Mouse (Mus musculus) brain, embryonic 18.5 days (tissue): ENCODE measurements around the gene Prmt8.

Experiments used
- DNase-seq: peaks from one replicate; pipeline ENCODE4 v3.0.0-alpha.2; 2012; ENCODE audit warnings: low read depth, low spot score

Gene Prmt8

DNA sequence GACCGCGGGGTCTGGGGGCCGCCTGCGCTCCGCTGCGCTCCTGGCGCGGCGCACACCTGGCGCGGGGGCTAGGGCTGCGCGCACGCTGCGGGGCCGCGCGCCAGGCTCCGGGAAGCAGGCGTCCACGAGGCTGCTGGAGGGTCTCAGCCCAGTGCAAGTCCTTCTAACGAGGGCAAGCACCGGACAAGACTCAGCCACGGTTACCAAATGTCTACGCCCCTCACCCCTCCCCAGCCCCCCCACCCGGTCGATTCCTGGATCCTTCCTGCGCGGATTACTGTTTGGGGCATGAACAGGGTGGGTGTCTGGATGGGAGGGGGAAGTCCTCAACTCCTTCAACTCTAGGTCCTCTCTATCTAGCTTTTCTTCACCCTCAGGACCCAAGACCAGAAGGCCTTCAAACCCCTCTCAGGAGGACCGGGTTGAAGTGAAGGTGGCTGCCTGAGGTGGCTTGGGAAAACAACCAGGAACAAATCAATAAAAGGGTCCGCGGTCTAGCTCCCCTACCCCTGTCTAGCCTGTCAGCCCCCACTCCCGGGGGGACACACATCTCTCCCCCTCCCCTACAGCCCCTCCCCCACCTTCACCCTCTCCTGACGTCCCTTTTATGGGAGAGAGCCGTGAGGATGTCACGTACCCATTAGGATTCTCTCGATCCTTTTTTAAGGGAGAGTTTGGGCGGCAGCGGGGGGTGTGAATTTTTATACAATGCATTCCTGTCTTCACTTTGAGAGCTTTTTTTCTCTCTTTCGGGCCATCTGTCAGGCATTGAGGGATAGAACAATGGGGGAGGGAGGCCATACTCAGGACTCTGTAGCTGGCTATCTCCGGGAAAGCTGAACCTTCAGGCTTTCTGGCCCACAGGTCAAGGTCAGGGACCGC lies at the start of gene Prmt8:
TSS of gene Prmt8 (minus strand) at position 198 of the 882 bp plus-strand sequence.
- DNase-seq: no peak

DNA sequence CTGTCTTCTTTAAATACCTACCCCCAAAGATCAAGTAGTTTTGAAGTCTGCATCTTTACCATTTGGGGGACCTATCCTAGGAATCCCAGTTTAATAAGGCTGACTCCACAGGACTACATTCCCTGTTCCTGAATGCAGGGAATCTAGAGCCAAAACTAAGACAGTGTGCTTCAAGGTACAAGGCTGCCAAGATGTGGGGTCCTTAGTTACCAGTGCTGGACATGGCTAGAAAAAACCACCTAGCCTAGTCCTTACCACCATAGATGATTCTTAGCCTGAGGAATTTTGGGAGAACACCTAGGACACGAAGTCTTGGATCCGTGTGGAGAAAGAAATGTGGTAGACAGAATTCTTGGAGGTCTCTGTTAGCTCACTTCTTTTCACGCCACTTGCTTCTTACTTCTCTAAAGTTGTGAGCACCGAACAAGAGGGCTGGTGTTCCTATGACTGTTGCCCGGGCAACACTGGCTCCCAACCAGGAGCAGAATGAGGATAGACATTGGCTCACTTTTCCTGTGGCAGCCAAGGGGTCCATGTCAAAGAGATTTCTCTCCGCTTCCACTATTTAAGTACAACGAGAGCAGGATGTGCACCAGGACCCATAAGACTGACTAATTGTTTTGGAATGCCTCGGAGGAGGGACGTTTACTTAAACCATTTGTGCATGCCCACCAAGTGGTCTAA lies 33.9 kb upstream of the Prmt8 start:
- DNase-seq: peak; percentile 42

DNA sequence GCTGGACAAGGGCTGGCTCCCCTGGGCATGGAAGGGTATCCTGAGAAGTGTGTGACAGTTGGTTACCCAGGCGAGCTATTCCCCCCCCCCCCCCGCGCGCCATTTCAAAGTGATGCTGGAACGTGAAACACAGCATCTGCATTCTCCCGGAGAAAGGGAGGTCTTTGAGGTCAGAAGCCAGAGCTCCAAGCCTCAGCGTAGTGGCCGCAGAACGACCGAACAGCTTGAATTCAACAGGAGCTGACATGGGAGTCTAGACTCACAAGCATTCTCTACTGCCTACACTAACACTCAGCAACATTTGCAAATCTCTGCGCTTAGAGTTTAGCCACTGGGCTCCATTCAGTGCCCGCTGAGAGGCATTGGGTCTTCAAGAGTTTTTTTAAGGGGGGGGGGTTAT lies 32.9 kb upstream of the Prmt8 start:
- DNase-seq: no peak

DNA sequence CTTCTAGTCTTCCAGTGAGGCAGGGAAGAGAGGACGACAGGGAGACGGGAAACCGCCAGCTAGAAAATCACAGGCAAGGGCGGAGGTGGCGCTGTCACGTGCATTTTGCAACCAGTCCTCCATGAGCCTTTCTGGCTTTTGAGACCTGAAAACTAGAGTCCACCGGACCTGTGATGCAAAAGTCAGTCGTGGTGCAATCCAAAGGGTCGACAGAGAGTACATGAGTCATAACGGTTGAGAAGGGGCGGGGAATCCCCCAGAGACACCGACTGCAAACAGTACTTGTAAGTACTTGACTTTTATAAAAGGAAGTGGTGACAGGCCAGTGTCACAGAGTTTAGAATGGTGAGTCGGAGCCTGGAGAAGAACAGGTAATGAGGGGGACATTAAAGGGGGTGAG lies 20.8 kb upstream of the Prmt8 start:
- DNase-seq: no peak

DNA sequence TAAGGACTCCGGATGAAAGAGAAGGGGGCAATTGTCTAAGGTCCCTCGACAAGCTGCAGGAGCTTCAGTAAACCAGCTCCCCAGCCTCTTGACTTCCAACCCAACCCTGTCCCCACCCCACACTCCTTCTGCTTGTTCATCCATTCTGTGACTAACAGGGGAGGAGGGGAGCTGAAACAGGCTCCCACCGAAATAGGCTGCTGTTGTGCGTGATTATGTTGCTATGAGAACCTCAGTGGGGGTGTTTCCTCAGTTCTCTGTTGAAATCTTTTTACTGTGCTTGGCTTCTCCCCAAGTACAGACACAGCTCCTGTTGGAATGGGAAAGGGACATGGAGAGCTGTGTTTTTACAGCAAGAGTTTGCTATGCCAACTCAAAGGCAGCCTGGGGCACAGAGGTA lies 1.5 kb upstream of the Prmt8 start:
- DNase-seq: no peak

DNA sequence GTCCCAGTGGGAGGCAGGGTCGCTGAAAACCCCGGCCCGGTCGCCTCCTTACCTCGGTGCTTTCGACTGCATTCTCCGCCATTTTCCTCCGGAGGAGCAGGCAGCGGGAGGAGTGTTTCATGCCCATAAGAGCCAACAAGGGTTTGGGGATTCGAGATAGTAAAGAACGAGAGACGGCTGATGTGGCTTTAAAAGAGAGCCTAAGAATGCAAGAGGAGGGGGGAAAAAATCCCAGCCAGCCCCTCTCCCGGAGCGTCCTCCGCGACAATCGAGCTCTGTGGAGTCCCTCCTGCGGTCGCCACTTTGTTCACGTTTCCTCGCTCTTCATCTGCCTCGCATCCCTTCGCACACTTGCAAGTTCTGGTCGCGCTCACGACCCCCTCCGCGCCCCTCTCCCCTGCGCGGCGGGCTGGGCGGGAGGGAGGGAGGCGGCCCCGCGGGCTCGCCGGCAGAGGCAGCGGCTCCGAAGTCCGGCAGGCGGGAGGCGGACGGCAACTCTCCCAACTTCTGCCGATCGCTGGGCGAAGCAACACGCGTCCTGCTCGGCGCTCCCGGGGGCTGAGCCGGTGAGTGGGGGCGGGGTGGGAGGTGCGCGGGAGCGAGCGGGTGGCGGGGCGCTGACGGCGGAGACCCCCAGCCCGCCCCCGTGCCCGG lies 524 bp downstream of the Prmt8 start:
- DNase-seq: no peak

DNA sequence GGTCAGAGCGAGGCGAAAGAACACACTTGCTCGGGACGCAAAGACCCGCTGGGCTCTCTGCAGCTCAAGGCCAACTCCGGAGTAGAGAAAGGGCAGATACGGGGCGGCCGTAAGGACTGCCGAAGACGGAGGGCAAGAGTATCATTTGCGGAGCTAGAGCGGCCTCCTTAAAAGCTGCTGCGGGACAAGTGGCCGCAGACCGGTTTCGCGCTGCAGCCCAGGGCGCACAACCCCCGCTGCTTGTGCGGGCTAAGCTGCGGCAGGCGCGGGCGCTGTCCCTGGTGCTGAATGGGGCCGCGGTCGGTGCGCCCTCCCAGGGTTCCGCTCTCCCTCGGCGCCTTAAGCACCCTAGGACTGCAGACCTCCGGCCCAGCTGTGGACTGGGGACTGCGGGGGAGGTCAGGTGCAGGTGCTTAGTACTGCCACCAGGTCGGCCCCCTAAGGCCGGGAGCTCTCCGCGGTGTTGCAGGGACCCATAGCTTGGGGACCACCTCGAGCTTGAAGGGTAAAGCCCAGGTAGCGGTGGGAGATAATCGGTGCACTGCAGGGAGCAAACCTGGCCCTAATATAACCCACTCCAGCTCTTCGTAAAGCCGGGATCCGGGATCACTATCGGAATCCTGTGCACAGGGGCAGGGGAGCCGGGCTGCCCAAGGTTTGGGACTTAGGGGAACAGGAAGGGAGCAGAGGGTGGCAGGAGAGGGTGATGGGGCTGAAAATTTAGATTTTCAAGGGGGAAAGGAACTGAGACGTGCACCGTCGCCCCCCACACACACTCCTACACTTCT lies 1.4 kb downstream of the Prmt8 start:
- no peak for DNase-seq

DNA sequence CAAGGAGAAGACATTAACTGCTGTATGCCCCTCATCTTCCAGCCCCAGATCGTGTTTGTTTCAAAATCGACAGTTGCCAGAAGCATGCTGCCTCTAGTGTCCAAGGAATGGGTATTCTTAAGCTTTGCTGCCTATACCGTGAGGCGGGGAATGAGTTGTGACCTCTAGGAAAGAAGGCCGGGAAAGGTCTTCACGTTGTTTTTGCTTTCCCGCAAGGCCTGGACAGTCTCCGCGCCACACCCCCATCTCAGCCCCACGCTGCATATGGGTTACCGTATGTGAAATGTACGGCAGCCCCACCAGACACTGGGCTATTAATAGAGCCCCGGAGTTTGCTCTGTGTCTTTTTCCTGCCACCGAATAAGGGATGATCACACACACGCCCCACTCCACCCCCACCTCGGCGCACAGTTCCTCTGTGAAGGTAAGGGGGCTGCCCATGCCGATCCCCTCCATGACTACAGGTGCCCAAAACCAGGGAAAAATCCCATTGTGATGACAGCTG lies 2.0 kb downstream of the Prmt8 start:
- no peak for DNase-seq

DNA sequence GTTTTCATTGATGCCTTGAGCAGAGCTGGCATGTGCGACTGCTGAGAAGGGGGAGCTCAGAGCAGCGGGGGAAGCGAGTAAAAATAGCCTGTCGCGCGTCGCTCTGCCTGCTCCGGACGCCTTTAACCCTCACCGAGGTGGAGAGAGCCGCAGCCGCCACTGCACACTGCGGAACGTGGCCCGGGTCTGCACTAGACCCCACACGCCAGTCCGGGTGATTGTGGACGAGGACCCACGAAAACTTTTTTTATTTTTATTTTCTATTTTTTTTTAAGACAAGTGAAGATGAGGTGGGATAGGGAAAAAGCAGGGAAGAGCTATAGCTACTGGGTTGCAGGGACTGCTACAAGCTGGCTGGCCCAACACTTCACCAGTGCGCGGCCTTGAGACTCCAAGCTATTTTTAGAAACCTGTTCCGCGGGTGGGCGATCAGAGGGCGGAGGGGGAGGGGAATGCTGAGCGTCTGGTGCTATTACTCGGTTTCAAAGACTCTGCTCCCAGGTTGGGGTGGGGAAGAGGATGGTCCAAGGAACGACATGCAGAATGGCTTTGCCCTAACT lies 2.6 kb downstream of the Prmt8 start:
- DNase-seq: no peak

DNA sequence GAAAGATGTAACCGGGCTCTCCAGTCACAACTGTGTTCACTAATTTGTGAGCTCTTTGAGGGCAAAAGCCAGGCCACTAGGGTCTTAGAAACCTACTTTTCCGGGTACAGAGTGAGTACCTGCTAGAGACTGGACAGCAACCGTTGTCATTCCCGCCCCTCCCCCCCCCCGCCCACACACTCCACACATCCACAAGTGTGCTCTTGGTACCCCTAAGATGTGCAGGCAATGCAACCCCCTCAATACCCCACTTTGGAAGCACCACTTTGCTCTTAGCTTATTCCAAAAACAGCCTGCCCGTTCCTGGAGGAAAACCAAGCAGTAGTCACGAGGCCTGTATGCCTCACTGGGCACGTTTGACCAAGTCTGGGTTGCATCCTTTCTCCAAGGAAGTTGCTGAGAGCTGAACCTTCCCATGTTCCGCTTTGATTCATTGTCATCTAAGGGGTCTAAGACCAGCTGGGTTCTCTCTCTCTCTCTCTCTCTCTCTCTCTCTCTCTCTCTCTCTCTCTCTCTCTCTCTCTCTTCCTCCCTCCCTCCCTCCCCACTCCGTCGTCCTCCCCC lies 3.1 kb downstream of the Prmt8 start:
- DNase-seq: no peak

DNA sequence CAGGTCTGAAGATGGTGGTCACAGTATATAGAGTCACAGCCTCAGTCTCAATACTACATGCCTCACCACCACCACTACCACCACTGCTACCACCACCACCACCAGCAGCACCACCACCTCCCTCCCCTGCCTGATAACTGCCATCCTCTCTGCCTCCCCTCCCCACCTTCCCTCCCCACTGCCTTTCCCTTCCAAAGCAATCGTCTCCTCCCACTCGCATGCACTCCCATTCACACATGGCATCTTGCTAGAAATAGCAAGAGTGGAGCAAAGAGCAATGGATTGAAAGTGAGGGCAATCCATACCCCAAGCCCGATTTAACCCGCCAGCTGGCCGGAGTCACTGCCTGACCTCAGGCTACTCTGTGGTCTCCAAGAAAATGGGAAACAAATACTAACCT lies 3.7 kb downstream of the Prmt8 start:
- no peak for DNase-seq

DNA sequence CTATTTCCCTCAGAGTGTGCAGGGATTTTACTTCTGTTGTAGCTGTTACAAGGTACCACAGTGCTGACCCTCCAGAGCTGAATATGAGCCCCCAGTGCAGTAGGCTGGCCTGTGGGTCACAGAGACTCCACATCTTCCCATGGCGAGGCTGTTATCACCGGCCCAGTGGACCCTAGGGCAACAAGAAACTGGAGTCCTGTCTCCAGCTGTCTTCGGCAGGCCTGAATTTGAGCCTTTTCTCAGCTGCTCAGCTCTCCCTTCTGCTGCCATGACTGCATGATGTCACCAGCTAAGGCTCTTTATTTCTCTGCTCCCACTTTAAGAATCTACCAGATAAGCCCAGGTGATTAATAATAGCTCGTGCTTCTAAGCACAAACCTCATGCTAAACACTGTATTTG lies 11.0 kb downstream of the Prmt8 start:
- no peak for DNase-seq

DNA sequence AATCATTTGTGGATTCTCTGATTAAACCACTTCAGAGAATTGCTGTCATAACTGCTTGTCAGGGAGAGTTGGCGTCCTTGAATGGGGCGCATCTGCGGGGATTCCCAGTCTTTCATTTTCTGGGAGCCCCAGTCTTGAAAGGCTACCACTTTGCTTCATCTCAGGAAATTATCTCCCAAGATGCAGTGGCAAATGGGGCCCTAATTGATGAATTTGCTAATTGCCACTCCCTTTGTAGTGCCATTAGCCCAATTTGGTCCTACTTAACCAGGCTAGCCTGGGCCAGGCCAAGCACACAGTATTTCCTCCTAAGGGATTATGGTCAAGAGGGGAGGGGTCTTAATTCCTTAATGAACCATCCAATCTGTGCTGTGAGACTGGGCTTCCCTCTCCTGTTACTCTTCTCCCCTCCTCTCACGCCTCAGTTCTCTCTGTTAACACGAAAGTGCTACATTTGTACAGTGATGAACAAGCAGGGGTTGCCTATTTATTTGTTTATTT lies 11.6 kb downstream of the Prmt8 start:
- DNase-seq: no peak

DNA sequence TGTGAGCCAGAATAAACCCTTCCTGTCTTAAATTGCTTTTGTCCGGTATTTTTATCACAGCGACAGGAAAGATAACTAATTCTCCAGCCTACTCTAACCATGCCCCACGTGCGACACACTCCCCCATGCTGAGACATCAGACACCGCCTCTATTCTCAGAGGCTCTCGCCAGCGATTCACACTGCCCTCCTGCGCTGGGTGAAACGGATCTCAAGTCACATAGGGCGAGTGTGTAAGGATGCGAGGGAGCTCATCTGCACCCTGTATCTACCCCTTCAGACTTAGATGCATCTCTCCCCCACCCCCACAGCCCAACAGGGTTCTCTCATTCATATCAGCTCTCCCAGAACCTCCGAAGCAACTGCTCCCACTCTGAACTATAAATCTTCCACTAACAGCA lies 12.4 kb downstream of the Prmt8 start:
- no peak for DNase-seq

DNA sequence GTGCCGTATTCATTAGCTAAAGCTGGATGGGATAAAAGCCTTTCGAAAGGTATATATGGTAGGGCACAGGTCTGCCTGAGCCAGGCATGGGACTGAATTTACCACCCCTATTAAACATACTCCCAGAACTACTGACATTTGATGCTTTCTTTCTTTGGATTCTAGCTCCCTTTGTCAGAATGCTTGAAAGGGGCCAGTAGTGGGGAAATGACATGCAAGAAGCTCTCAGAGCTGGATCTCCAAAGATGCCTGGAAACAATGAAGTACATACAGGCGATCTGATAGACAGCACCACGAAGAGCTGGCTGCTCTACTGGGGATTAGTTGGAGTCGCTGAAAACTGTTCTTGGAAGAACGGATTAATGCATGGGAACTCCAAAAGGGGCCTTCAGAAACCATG lies 16.0 kb downstream of the Prmt8 start:
- DNase-seq: no peak

DNA sequence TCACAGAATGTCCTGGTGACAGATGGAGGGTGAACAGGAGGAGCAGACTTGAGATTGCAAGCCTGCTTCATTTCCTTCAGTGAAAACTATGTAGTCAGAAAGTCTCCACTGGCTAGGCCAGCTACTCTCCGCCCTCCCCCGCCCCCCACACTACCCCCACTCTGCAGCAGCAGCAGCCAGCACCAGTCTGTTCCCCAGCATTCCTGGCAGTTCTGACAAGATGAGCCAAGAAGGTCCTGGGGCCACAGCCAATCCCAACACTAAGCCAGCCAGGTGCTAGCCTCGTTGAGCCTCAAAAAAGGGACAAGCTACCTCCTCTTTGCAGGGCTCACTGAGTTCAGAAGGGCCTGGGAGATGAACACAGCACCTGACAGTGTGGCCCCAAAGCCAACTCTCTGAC lies 16.6 kb downstream of the Prmt8 start:
- no peak for DNase-seq

DNA sequence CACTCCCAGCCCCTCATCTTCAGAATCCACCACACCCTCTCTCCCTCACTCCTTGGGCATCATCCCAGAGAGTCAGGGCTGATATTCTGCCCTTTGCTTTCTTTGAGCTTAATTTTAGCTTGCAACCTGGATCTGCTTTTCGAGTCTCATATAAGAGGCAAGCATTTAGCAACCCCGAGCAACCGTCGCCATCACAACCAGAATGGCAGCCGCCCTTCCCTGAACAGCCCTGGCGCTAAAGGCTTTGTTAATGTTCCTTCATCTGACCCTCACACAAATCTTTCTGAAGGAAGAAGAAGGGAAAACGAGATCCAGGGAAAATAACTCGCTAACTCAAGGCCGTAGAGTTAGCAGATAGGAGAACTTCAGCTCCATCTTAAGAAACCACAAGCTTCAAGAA lies 17.8 kb downstream of the Prmt8 start:
- no peak for DNase-seq

DNA sequence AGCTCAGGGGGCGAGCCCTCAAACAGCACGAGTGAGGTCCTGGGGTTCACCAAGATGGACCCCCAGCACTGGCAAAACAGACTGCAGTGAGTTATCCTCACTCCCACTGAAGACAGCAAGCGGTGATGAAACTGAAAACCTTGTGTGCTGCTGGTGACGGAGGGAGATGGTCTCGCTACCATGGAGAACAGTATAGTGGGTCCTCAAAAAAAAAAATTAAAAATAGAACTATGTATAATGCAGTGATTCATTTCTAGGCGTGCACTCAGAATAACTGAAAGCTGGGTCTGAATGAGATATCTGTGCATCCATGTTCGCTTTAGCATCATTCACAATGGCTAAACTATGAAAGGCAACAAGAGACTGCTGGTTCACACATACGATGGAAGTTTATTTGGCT lies 20.5 kb downstream of the Prmt8 start:
- no peak for DNase-seq

DNA sequence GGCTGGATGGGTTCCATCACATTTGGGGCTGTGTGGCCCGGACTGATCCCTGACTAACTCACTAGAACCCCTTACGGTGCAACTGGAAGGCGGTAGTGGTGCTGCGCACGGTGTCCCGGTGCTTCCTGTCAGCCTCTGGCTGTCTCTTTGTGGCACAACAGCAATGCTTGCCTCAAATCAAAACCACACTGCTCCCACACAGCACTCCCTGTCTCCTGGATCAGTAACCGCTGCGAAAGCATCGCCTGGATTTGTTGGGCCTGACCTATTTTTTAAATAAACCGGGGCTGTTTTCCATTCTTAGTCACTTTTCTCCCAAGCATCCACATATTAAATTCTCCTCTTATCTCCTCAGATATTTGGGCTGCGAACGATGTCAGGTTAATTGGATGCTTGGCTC lies 27.0 kb downstream of the Prmt8 start:
- no peak for DNase-seq

DNA sequence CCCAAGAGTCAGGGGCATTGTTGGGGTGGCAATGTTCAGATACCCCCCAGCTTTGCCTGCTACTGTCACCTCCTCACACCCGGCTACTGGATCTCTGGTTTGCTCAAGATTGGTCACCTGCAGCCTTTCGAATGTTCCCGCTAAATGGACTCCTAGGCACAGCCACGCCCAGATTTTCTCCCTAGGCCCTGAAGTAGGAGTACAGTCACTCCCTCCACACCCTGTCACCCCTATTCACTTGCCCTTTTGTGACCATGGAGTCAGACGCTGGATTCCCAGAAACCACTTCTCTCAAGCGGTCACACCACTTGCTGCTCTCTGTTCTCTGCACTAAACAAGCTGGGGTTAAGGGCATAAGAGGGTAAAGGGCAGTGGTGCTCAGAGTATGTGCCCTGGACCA lies 28.1 kb downstream of the Prmt8 start:
- no peak for DNase-seq

DNA sequence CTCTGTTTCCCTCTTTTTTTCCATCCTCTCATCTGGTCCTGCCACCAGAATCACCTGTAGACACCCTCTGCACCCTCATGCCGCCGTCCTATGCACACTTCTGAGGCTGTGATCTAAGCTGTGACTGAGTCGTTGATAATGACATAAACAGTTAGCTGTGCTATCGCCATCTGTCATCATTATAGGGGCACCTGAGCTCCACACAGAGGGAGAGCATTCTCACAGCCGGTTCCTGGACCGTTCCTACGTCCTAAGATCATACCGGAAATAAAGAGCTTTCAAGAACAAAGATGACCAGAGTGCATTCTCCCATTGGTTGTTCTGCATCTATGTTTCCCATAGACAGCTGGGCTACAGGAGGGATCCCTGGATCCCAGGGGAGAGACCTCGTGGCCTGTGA lies 28.6 kb downstream of the Prmt8 start:
- DNase-seq: no peak
